Mouse (Mus musculus) left cerebral cortex, postnatal 36 days (tissue): ENCODE data around the gene Dock1. TPM values are rescaled to one million over a fixed set of nuclear protein-coding genes. Genes with fewer than 3 reads are reported as not detected.

Source experiments
- DNase-seq, 2 experiments: peaks; one replicate each; pipeline ENCODE4 v3.0.0; 2021 to 2022; ENCODE audit warnings: low spot score in 2 of 2, mixed read lengths in 1 of 2
- intact Hi-C: fragments of 180-260 bp; cut with DNase I; formaldehyde crosslinking; loops from one replicate; pipeline ENCODE4 v1.15.1; 2025
- total RNA-seq, 2 experiments: library from RNA; stranded (reverse); gene quantifications; 2 replicates each; pipeline ENCODE4 v1.2.3; 2021

Dock1 gene
- total RNA-seq, 2 experiments from 2014 or later = 20.3 to 22.8 TPM

- intact Hi-C loops = no loop called here
- no peak for DNase-seq
These were observed 413.6 kb downstream of the Dock1 start for GRCm38 (mm10) chr7:135084069-135084468.

- DNase-seq = no peak
- intact Hi-C loops = no loop called here
These were observed 416.1 kb downstream of the Dock1 start for GRCm38 (mm10) chr7:135086556-135086955.

GRCm38 (mm10) chr7:135089626-135090025 lies 419.2 kb downstream of the Dock1 start:
- DNase-seq = no peak
- intact Hi-C loops = loop anchor here (10.0 kb wide), 1 partner anchor 285 kb away; no protein-coding TSS in a partner anchor

- DNase-seq = no peak
- intact Hi-C loops = loop anchor here (10.0 kb wide), 1 partner anchor 281 kb away; no protein-coding TSS in a partner anchor
These were observed 423.4 kb downstream of the Dock1 start for GRCm38 (mm10) chr7:135093851-135094250.

GRCm38 (mm10) chr7:135101921-135102320 lies 431.5 kb downstream of the Dock1 start:
- intact Hi-C loops = no loop called here
- no peak for DNase-seq

- no peak for DNase-seq
These were observed 436.1 kb downstream of the Dock1 start for GRCm38 (mm10) chr7:135106536-135106935.

GRCm38 (mm10) chr7:135110307-135110706 lies 439.9 kb downstream of the Dock1 start:
- intact Hi-C loops = no loop called here
- no peak for DNase-seq

More at GRCm38 (mm10) chr7:135106536-135106935, 436.1 kb downstream of the Dock1 start:
- intact Hi-C loops = no loop called here

GRCm38 (mm10) chr7:135125296-135126065 lies 455.0 kb downstream of the Dock1 start:
- DNase-seq = no peak
- intact Hi-C loops = no loop called here

- intact Hi-C loops = no loop called here
- no peak for DNase-seq
These were observed 462.0 kb downstream of the Dock1 start for GRCm38 (mm10) chr7:135132461-135132860.

GRCm38 (mm10) chr7:135134619-135135018 lies 464.2 kb downstream of the Dock1 start:
- DNase-seq = no peak
- intact Hi-C loops = no loop called here

GRCm38 (mm10) chr7:135139153-135139612 lies 468.7 kb downstream of the Dock1 start:
- no peak for DNase-seq
- intact Hi-C loops = no loop called here

- intact Hi-C loops = no loop called here
- DNase-seq = no peak
These were observed 474.3 kb downstream of the Dock1 start for GRCm38 (mm10) chr7:135144731-135145130.

GRCm38 (mm10) chr7:135150926-135151325 lies 480.5 kb downstream of the Dock1 start:
- DNase-seq = peak; percentile 21 to 33
- intact Hi-C loops = no loop called here

- DNase-seq = no peak
- intact Hi-C loops = no loop called here
These were observed 487.1 kb downstream of the Dock1 start for GRCm38 (mm10) chr7:135157571-135157970.

GRCm38 (mm10) chr7:135158381-135158780 lies 487.9 kb downstream of the Dock1 start:
- intact Hi-C loops = no loop called here
- no peak for DNase-seq

- intact Hi-C loops = loop anchor here (10.0 kb wide), 1 partner anchor 225 kb away; the partner anchor contains the start of gene Fam196a
- DNase-seq = no peak
These were observed 489.2 kb downstream of the Dock1 start for GRCm38 (mm10) chr7:135159606-135160005.

- intact Hi-C loops = loop anchor here (10.0 kb wide), 1 partner anchor 230 kb away; the partner anchor contains the start of gene Fam196a
- peak; percentile 31 to 43 for DNase-seq
These were observed 494.7 kb downstream of the Dock1 start for GRCm38 (mm10) chr7:135165155-135165554.

GRCm38 (mm10) chr7:135169936-135170335 lies 499.5 kb downstream of the Dock1 start:
- no peak for DNase-seq
- intact Hi-C loops = loop anchor here (10.0 kb wide), 1 partner anchor 235 kb away; the partner anchor contains the start of gene Fam196a

GRCm38 (mm10) chr7:135172219-135172618 lies 501.8 kb downstream of the Dock1 start:
- intact Hi-C loops = no loop called here
- DNase-seq = no peak

- no peak for DNase-seq
- intact Hi-C loops = no loop called here
These were observed 523.7 kb downstream of the Dock1 start for GRCm38 (mm10) chr7:135194190-135194589.

GRCm38 (mm10) chr7:135195631-135196030 lies 525.2 kb downstream of the Dock1 start:
- no peak for DNase-seq
- intact Hi-C loops = no loop called here
